ENCODE assay signal across 9 mouse cellular contexts in genomic region chr12:17746725-17747124, GRCm38 (mm10). TPM values are rescaled to one million over a fixed set of nuclear protein-coding genes. Genes with fewer than 3 reads are reported as not detected.
DNase-seq lines count a peak whose midpoint lies in the region; ATAC-seq and TF ChIP-seq lines count a peak whose summit lies in the region.
"Had no signal": no experiment of that assay in that cellular context is flagged by ENCODE, and none has a peak within 500 bp of the region (broad histone marks: within the 10 kb centered on the region; RNA-seq: fewer than 3 reads in every experiment).

No protein-coding gene starts in this region.

- no peak for TF ChIP-seq POLR2A in limb, embryonic 14.5 days (IDR thresholded peaks at IDR 0.05; ENCODE audit: borderline replicate concordance, extremely low read depth, insufficient read depth, insufficient read length)

- no peak overlapping the region for H3K4me3 ChIP-seq in hindbrain, embryonic 15.5 days
- H3K4me3 ChIP-seq in limb, embryonic 14.5 days (replicated peaks; ENCODE audit: low read length): no peak overlapping the region
- no peak overlapping the region for H3K4me3 ChIP-seq in intestine, embryonic 15.5 days (replicated peaks)

- no peaks in the 10 kb centered on the region for H3K36me3 ChIP-seq in hindbrain, embryonic 15.5 days
- no peaks in the 10 kb centered on the region for H3K36me3 ChIP-seq in limb, embryonic 14.5 days (ENCODE audit: control insufficient read depth, insufficient read depth, low read length)
- no peaks in the 10 kb centered on the region for H3K36me3 ChIP-seq in intestine, embryonic 15.5 days

- H3K4me1 ChIP-seq in hindbrain, embryonic 15.5 days (replicated peaks): peaks cover 56% of the 10 kb centered on the region
- H3K4me1 ChIP-seq in limb, embryonic 14.5 days (ENCODE audit: control insufficient read depth, insufficient read depth, low read length): peaks cover 33% of the 10 kb centered on the region
- H3K4me1 ChIP-seq in intestine, embryonic 15.5 days (replicated peaks): peaks cover 40% of the 10 kb centered on the region

- no peak overlapping the region for H3K4me2 ChIP-seq in hindbrain, embryonic 15.5 days
- H3K4me2 ChIP-seq in limb, embryonic 14.5 days (replicated peaks; ENCODE audit: low read depth, low read length, severe bottlenecking): no peak overlapping the region
- no peak overlapping the region for H3K4me2 ChIP-seq in intestine, embryonic 15.5 days (replicated peaks)

- WGBS in hindbrain, embryonic 15.5 days: 14% methylated on average over 3 of the region's 3 CpGs
- 14% methylated on average over 3 of the region's 3 CpGs for WGBS in limb, embryonic 14.5 days
- WGBS in intestine, embryonic 15.5 days: 26% methylated on average over 3 of the region's 3 CpGs

- no peaks in the 10 kb centered on the region for H3K9me3 ChIP-seq in hindbrain, embryonic 15.5 days
- no peaks in the 10 kb centered on the region for H3K9me3 ChIP-seq in limb, embryonic 14.5 days (ENCODE audit: control insufficient read depth, low read length)
- H3K9me3 ChIP-seq in intestine, embryonic 15.5 days: no peaks in the 10 kb centered on the region

- ATAC-seq in hindbrain, embryonic 15.5 days (ENCODE audit: low FRiP score, low read depth): no peak
- ATAC-seq in limb, embryonic 14.5 days (ENCODE audit: low FRiP score, low read depth): no peak
- ATAC-seq in intestine, embryonic 15.5 days: no peak

- H3K9ac ChIP-seq in hindbrain, embryonic 15.5 days: no peak overlapping the region
- no peak overlapping the region for H3K9ac ChIP-seq in limb, embryonic 14.5 days (ENCODE audit: low read depth, low read length, severe bottlenecking)
- H3K9ac ChIP-seq in intestine, embryonic 15.5 days: no peak overlapping the region

- H3K27me3 ChIP-seq in hindbrain, embryonic 15.5 days: no peaks in the 10 kb centered on the region
- H3K27me3 ChIP-seq in limb, embryonic 14.5 days (ENCODE audit: control insufficient read depth, insufficient read depth, low read length): no peaks in the 10 kb centered on the region
- H3K27me3 ChIP-seq in intestine, embryonic 15.5 days (replicated peaks): no peaks in the 10 kb centered on the region
- H3K27me3 ChIP-seq: CH12.LX had no signal

- peak; percentile 63 for DNase-seq in layer of hippocampus, adult 11-12 months (ENCODE audit: low spot score)
- DNase-seq in layer of hippocampus, adult 9-10 months (ENCODE audit: low spot score): no peak
- DNase-seq in cerebellum, postnatal 14 days: peak; percentile 94 to 97
- DNase-seq in gastrocnemius, adult 8-10 months (ENCODE audit: low spot score in 2 of 2): peak; percentile 31 to 59
- DNase-seq in limb, embryonic 14.5 days (ENCODE audit: low spot score): peak; percentile 40
- peak; percentile 68 for DNase-seq in ovary, postnatal 14 days (ENCODE audit: low spot score)

- H3K27ac ChIP-seq in hindbrain, embryonic 15.5 days (replicated peaks): peak overlapping the region; percentile 34; the same call in 1 of the 2 replicates
- H3K27ac ChIP-seq in limb, embryonic 14.5 days (replicated peaks; ENCODE audit: low read depth, low read length): no peak overlapping the region
- H3K27ac ChIP-seq in intestine, embryonic 15.5 days: no peak overlapping the region

RNA-seq across cellular contexts. Expression of gene Hpcal1, which starts 56.1 kb away (rescaled TPM):
- total RNA-seq in gastrocnemius, adult 8-10 months (2022): 1 to 10 TPM; 3.4 to 3.9 (median 3.5) TPM
- 128 and 129 TPM in 2 replicates for polyA plus RNA-seq in hindbrain, embryonic 15.5 days (2015; fragmentation: Nextera tagmentation; extraction: Ambion mirVana)
- polyA plus RNA-seq in limb, embryonic 14.5 days (2012; rRNA removed): 55.7 and 65.2 TPM in 2 replicates
- 41.9 and 44.1 TPM in 2 replicates for polyA plus RNA-seq in limb, embryonic 14.5 days (2014; fragmentation: Nextera tagmentation; extraction: Ambion mirVana)
- polyA plus RNA-seq in intestine, embryonic 15.5 days (2015; fragmentation: Nextera tagmentation; extraction: Ambion mirVana): 46.7 and 53.5 TPM in 2 replicates
